Mouse (Mus musculus) adrenal gland, postnatal 14 days (tissue): ENCODE data around the gene Tspoap1. TPM values are rescaled to one million over a fixed set of nuclear protein-coding genes. Genes with fewer than 3 reads are reported as not detected.

Experiments
- DNase-seq: peaks from one replicate; pipeline ENCODE4 v3.0.0; 2021; ENCODE audit warnings: mixed read lengths
- total RNA-seq: library from RNA; stranded (reverse); gene quantifications from 2 replicates; pipeline ENCODE4 v1.2.3, GENCODE M21; 2021

The Tspoap1 gene
- total RNA-seq, 1 experiment from 2014 or later: 2.8 TPM

- DNase-seq: no peak
These were observed 14.4 kb upstream of the Tspoap1 start for GRCm38 (mm10) chr11:87745632-87746555.

DNA sequence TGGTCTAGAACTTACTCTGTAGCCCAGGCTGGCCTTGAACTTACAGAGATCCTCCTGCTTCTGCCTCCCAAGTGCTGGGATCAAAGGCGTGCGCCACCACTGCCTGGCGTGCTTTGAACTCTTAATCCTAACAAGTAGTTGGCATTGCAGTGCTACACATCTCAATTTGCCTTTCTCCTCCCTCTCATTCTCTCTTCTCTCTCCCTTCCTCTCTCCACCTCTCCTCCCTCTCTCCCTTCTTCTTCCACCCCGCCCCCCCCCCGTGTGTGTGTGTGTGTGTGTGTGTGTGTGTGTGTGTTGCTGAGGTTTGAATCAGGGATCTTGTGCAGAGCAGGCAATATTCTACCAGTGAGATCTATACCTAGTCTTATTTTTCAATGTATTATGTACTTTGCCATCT, 13.0 kb upstream of the Tspoap1 start:
- DNase-seq: no peak

DNA sequence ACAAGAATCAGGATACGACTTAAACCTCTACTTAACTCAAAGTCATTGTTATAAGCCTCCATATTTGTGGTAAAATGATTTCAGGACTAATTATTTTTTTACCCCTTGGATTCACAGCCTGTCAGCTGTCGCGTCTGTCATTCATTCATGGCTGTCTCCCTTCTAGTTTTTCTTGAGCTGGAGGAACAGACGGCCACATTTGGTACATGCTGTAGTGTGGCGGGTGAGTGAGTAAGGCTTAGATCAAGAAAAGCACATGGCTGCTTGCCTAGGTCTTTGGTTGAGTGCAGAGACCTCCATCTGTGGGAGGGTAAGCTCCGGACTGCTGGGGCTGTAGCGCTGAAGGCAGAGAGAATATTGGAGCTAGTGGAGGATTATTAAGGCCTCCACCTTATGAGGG, 12.6 kb upstream of the Tspoap1 start:
- no peak for DNase-seq

DNA sequence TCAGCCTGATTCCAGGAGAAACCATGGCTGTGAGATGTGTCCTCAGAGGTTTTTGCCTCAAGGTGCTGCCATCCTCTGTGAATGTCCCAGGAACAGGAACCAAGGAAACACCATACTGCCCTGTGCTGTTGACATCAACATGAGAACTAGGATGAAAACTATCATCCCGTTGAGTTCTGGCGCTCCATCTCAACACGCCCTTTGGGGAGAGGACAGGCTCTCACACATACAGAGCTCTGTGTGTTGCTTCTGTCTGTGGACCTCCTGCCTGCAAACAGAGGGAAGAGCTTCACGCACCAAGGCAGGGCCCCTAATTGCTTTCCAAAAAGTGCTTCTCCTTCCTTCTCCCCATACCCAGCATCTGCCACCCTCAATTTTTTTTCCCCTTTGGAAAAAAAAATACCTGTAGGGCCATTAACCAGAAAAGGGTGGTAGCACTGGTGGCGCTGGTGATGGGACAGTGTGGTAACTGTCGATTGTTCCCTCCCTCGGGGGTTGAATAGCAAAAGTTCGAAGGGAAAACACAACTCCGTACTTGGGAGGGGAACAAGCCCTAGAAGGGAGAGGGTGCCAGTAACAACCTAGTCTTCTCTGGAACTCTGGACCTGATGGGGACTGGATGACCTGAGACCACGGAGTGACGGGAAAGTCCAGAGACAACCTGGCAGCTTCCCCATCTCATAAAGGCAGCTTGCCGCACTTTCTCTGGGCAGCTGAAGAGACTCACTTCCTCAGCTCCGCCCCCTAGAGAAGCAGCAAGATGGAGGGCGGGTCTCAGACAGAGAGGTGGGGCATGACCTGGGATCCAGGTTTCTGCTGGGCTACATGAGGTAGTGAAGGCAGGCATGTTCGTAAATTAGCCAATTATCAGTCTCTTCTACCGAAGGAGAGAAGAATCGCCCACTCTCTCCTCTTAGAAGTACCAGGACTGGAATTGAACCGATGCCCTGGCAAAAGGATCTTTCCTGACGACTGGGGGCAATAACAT, 11.9 kb upstream of the Tspoap1 start:
- DNase-seq: peak; percentile 44

GRCm38 (mm10) chr11:87749192-87750042, 10.9 kb upstream of the Tspoap1 start:
- DNase-seq: peak; percentile 65

GRCm38 (mm10) chr11:87750043-87750421, 10.3 kb upstream of the Tspoap1 start:
- DNase-seq: no peak

DNA sequence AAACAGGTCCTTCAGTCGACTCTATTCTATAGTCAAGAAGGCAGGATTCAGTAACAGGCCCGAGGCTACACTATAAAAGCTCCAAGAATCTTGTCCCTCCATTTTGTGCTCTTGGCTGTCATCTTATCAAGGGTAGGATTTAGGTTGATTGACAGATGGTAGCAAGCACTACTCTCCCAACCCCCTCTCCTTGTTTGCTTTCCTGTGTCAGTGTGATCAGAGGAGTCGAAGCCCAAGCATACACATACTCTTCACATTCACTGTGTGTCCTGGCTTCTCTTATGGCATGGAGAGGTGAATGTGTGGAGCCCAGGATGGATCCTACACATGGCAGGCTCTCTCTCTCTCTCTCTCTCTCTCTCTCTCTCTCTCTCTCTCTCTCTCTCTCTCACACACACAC, 9.8 kb upstream of the Tspoap1 start:
- no peak for DNase-seq

DNA sequence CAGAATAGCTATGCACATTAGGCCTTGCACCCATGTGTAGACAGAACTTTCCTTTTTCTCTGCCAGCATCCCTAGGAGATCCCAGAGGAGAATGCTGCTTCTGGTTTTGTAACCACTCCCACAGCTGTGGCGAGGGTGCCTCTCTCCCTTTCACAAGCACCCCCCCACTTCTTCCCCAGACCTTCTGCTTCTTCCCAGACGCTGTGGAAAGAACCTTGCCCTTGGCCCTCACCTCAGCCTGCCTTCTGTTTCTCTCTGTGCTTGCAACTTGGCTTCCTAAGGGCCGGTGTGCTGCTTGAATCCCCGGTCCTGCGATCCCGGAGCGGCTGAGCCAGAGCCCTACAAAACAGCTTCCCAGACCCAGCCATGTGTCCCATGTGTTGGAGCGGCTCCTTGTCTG, 9.3 kb upstream of the Tspoap1 start:
- no peak for DNase-seq

- peak; percentile 26 for DNase-seq
These were observed 8.8 kb upstream of the Tspoap1 start for GRCm38 (mm10) chr11:87751491-87751966.

DNA sequence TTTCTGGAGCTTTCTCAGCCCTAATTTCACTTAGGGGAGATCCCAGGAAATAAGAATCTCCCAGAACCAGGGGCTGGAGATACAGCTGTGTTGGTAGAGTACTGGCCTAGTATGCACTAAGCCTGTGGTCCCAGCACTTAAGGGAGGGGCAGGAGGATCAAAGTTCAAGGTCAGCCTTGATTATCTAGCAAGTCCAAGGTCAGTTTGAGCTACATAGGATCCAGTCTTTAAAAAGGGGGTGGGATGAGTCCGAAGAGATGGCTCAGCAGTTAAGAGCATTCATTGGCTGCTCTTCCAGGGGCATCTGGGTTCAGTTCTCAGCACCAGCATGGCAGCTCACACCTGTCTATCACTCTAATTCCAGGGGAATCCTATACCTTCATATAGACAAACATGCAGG, 8.0 kb upstream of the Tspoap1 start:
- no peak for DNase-seq

GRCm38 (mm10) chr11:87753255-87753654, 7.1 kb upstream of the Tspoap1 start:
- no peak for DNase-seq

DNA sequence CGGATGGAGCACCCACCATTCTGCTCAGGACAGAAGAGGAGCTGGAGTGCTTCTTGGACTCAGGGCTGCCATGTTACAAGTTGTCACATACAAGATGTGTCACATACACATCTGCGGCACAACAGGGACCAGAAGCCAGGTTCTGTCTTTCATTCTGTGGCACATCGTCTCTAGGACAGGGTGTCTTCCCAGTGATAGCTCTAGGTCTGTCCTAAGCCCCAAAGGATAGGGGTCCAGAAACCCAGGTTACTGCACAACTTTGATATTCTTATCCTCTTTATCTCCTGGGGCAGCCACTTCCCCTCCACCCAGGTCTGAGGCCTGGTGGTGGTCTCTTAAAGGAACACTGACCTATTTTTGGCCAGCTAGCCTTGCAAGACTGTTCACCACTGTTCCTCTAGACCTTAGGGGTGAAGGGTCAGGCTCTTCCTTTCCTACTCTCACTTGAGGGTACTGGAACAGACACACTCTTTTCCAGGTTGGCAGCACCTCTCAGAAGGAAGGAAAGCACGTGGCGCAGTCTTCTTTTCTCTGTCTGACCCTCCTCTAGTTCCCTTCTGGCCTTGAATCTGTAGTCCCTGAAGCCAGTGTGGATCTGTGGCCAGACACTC, 6.3 kb upstream of the Tspoap1 start:
- DNase-seq: no peak

GRCm38 (mm10) chr11:87754603-87755002, 5.7 kb upstream of the Tspoap1 start:
- peak; percentile 33 for DNase-seq

GRCm38 (mm10) chr11:87755360-87756017, 4.9 kb upstream of the Tspoap1 start:
- peak; percentile 68 for DNase-seq

DNA sequence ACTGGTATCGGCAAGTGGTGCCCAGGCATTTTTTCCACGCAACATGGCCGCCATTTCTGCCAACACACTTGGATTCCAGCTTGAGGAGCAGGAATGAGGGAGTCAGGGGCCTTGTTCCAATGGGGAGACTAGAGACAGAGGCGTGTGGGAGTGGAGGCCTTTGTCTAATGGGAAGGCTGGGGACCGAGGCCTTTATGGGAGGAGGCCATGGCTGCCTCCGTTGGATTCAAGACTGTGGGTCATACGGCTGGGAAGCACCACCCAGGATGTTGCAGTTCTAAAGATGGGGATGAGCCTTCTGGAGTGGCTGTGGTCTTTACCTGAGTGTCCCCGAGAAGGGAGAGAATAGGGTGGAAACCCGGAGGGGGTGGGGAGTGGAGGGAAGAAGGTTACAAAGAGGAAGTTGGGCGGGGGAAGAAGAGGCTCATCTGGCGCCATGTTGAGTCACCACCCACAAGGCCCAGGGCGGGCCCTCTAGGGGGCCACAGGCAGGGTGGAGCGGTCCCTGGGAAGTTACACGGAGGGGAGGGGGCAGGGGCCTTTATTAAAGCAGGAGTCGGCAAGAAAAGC, 4.0 kb upstream of the Tspoap1 start:
- no peak for DNase-seq

GRCm38 (mm10) chr11:87757001-87757954, 3.1 kb upstream of the Tspoap1 start:
- no peak for DNase-seq

DNA sequence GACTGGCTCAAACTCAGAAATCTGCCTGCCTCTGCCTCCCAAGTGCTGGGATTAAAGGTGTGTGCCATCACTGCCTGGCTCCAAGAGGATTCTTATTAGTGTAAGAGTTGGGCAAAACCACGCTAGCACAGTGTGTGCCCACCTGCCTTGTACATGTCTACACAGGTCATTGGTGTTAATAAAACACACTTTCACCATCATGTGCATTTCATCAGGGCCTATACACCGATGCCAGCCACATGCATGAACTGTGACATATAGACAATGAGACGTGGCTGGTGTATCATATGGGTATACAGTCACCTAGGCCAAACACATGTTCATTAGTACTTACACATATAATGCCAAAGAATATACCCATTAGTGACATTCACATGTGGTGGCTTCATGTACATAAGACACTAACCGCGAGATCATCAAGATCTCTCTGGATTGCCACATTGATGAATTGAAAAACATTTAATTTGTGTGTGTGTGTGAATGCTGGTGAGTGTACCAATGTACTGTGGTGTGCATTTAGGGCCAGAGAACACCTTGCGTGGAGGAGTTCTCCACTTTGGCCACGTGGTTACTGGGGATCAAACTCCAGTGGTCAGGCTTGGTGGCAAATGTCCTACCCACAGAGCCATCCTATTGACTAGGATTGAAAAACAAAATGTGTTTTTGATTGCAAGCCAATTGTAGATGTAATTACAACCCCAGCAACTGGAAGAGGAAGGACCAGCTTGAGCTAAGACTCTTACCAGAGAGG, 2.0 kb upstream of the Tspoap1 start:
- no peak for DNase-seq

DNA sequence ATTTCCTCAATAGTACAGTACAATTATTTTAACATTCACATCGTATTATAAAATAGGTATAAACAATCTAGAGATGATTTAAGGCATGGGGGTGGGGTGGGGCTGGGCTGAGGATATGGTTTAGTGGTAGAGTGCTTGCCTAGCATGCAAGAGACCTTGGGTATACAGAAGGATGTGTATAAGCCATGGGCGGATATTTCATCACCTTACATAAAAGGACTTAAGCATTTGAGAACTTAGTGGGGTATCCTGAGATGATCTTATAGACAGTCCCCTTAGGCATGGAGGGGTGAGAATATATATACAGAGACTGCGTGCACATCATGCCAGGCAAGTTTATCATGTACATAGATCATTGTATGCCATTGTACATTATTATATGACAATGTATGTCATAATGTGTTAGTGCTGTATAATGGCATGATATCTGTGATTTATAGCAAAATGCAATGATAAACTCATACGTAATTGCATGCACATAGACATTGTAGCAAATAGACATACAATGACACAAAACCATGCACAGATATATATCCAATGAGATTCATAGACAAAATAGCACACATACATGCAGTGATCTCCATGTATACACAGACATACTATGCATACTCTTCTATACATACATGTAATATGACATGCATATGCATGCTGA, 1.3 kb upstream of the Tspoap1 start:
- DNase-seq: no peak
